Mouse (Mus musculus) midbrain, embryonic 15.5 days (tissue): ENCODE measurements around the gene Igsf11. TPM values are rescaled to one million over a fixed set of nuclear protein-coding genes. Genes with fewer than 3 reads are reported as not detected.

Source experiments
- ATAC-seq: fragments of 200-750 bp; cut with Nextera tagmentation; replicated peaks from 2 replicates; pipeline ENCODE4 v1.8.0; 2017; ENCODE audit warnings: moderate TSS enrichment
- H3K27ac ChIP-seq: fragments of 300-500 bp; sonication (generic); 2 replicates; pipeline ENCODE4 v1.5.1; 2015; ENCODE audit warnings: mild to moderate bottlenecking, inconsistent platforms
- H3K27me3 ChIP-seq: fragments of 300-500 bp; sonication (generic); replicated peaks from 2 replicates; pipeline ENCODE4 v1.6.1; 2015; ENCODE audit warnings: inconsistent platforms
- H3K36me3 ChIP-seq: fragments of 300-500 bp; sonication (generic); replicated peaks from 2 replicates; pipeline ENCODE4 v1.6.1; 2015; ENCODE audit warnings: inconsistent platforms
- H3K4me1 ChIP-seq: fragments of 300-500 bp; sonication (generic); 2 replicates; pipeline ENCODE4 v1.6.1; 2015; ENCODE audit warnings: inconsistent platforms
- H3K4me2 ChIP-seq: fragments of 300-500 bp; sonication (generic); 2 replicates; pipeline ENCODE4 v1.6.1; 2015; ENCODE audit warnings: inconsistent platforms, mild to moderate bottlenecking, moderate library complexity
- H3K4me3 ChIP-seq: fragments of 300-500 bp; sonication (generic); 2 replicates; pipeline ENCODE4 v1.5.1; 2015; ENCODE audit warnings: mild to moderate bottlenecking, inconsistent platforms
- H3K9ac ChIP-seq: fragments of 300-500 bp; sonication (generic); 2 replicates; pipeline ENCODE4 v1.6.1; 2015; ENCODE audit warnings: mild to moderate bottlenecking, inconsistent platforms
- H3K9me3 ChIP-seq: fragments of 300-500 bp; sonication (generic); 2 replicates; pipeline ENCODE4 v1.6.1; 2016; ENCODE audit warnings: inconsistent platforms
- WGBS: fragments of 180-500 bp; shearing (Covaris S2); methylation state at CpG from one replicate; pipeline ENCODE4 v1.1.7; 2015; ENCODE audit warnings: mixed read lengths; 5-methylcytosine and 5-hydroxymethylcytosine counted together
- polyA plus RNA-seq: library from polyadenylated mRNA; unstranded; fragments of >200 nt; fragmentation: Nextera tagmentation; extraction: Ambion mirVana; gene quantifications from 2 replicates; pipeline ENCODE4 v1.2.1, GENCODE M21; 2015

The Igsf11 gene
- polyA plus RNA-seq: 1.8 and 2.4 TPM in 2 replicates

- Histone ChIP-seq H3K36me3 (no peaks in the 10 kb centered on the region), H3K4me3 (no peak within 1 kb of the TSS), H3K4me1 (no peaks in the 10 kb centered on the region), H3K27me3 (no peaks in the 10 kb centered on the region), H3K27ac (no peak within 1 kb of the TSS), H3K9ac (no peak within 1 kb of the TSS), H3K9me3 (no peaks in the 10 kb centered on the region), H3K4me2 (no peak within 1 kb of the TSS)
- whole genome bisulfite sequencing: 84% methylated on average over 7 of the region's 7 CpGs
- ATAC-seq: no peak
Measured at GRCm38 (mm10) chr16:38892371-38892770, at the start of gene Igsf11. Gene Igsf11, plus strand, starts transcription at chr16:38892671.

- Histone ChIP-seq H3K9ac (no peak overlapping the region), H3K9me3 (no peaks in the 10 kb centered on the region), H3K4me2 (0 out of 2 replicates have a peak overlapping the region, but pooled peaks have one; percentile 18), H3K4me3 (no peak overlapping the region), H3K4me1 (no peaks in the 10 kb centered on the region), H3K36me3 (no peaks in the 10 kb centered on the region), H3K27me3 (no peaks in the 10 kb centered on the region), H3K27ac (no peak overlapping the region)
- WGBS: 32% methylated on average over 8 of the region's 8 CpGs
- 0 out of 2 replicates have a peak, but pooled peaks have one; percentile 45 for ATAC-seq
Measured at GRCm38 (mm10) chr16:38858120-38858749, 34.2 kb upstream of the Igsf11 start.

- no peaks in the 10 kb centered on the region for H3K4me1 ChIP-seq
- no peak overlapping the region for H3K27ac ChIP-seq
- no peaks in the 10 kb centered on the region for H3K9me3 ChIP-seq
- H3K9ac ChIP-seq: no peak overlapping the region
- no peaks in the 10 kb centered on the region for H3K27me3 ChIP-seq
- H3K4me3 ChIP-seq: no peak overlapping the region
- WGBS: 54% methylated on average over 6 of the region's 6 CpGs
- ATAC-seq: no peak
- no peak overlapping the region for H3K4me2 ChIP-seq
- H3K36me3 ChIP-seq: no peaks in the 10 kb centered on the region
Measured at GRCm38 (mm10) chr16:38860548-38860947, 31.9 kb upstream of the Igsf11 start.

DNA sequence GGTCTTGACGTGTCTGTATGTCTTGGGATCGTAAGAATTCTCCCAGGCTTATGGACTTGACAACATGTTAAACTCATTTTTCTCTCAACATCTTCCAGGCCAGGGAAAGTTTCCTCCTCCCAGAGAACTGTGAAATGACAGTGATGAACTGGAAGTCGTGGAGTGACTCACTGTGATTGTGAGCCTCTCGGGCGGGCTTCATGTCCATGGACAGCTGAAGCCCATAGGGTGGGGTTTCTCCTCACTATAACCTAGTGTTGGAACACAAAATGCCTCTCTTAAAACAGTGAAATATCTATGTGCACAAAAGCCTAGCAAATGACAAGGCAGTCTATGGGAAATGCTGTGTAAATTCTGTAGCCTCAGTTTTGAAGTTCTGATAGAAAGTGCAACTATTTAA is 28.1 kb upstream of the Igsf11 start:
- H3K27ac ChIP-seq: no peak overlapping the region
- H3K9me3 ChIP-seq: no peaks in the 10 kb centered on the region
- no peak overlapping the region for H3K9ac ChIP-seq
- H3K27me3 ChIP-seq: no peaks in the 10 kb centered on the region
- H3K4me2 ChIP-seq: no peak overlapping the region
- H3K4me3 ChIP-seq: no peak overlapping the region
- 88% methylated on average over 5 of the region's 5 CpGs for WGBS
- H3K4me1 ChIP-seq: no peaks in the 10 kb centered on the region
- no peaks in the 10 kb centered on the region for H3K36me3 ChIP-seq
- ATAC-seq: no peak

DNA sequence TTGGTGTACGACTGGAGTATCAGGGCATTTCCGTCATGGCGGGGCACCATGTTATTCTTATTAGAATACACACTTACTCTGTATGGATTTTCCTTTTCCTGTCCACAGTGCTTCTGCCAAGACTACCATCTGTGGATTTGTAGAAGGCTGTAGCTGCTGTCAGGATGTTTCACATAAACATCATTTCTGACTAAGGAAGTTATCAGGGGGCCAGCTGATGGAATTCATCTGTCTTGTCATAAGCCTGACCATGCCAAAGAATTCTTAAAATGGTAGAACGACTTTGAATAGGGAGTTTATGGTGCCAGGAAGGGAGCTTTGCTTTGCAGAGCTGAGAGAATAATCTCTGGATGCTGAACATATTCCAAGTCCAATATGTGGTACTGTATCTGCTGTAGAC is 19.2 kb upstream of the Igsf11 start:
- H3K9ac ChIP-seq: no peak overlapping the region
- H3K4me3 ChIP-seq: no peak overlapping the region
- H3K36me3 ChIP-seq: no peaks in the 10 kb centered on the region
- H3K27ac ChIP-seq: no peak overlapping the region
- H3K9me3 ChIP-seq: no peaks in the 10 kb centered on the region
- no peaks in the 10 kb centered on the region for H3K27me3 ChIP-seq
- H3K4me2 ChIP-seq: no peak overlapping the region
- 89% methylated on average over 4 of the region's 4 CpGs for WGBS
- no peak for ATAC-seq
- H3K4me1 ChIP-seq: no peaks in the 10 kb centered on the region

GRCm38 (mm10) chr16:38874481-38874880 is 18.0 kb upstream of the Igsf11 start:
- Histone ChIP-seq H3K4me3 (no peak overlapping the region), H3K9ac (no peak overlapping the region), H3K27ac (no peak overlapping the region), H3K36me3 (no peaks in the 10 kb centered on the region), H3K4me2 (no peak overlapping the region), H3K27me3 (no peaks in the 10 kb centered on the region), H3K4me1 (no peaks in the 10 kb centered on the region), H3K9me3 (no peaks in the 10 kb centered on the region)
- no peak for ATAC-seq
- WGBS: 34% methylated on average over 4 of the region's 4 CpGs

- Histone ChIP-seq H3K9ac (no peak overlapping the region), H3K9me3 (no peaks in the 10 kb centered on the region), H3K27ac (no peak overlapping the region), H3K4me1 (peaks cover 6% of the 10 kb centered on the region; the same call in 1 of the 2 replicates), H3K27me3 (peaks cover 4% of the 10 kb centered on the region; the same call in 1 of the 2 replicates), H3K4me2 (no peak overlapping the region), H3K4me3 (no peak overlapping the region), H3K36me3 (no peaks in the 10 kb centered on the region)
- WGBS: 49% methylated on average over 8 of the region's 8 CpGs
- ATAC-seq: no peak
Measured at GRCm38 (mm10) chr16:38898816-38899425, 6.5 kb downstream of the Igsf11 start.

DNA sequence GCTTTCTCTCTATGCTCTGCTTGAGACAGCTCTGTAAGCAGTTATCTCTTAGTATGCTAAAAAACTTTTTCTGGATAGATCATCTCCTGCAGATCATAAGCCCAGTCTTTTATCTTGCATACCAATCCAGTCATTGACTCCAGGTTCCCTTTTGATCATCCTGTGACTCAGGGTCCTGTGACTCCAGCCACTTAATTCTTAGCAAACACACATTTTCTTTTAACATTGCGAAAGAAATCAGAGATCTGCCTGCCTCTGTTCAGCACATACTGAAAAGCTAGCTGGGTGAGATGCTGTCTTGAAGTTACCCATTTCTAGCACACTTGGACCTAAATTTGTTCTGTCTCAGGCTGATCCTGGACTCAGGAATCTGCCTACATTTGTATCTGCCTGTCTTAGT is 7.6 kb downstream of the Igsf11 start:
- H3K9me3 ChIP-seq: no peaks in the 10 kb centered on the region
- no peak for ATAC-seq
- H3K9ac ChIP-seq: no peak overlapping the region
- H3K4me1 ChIP-seq: peaks cover 6% of the 10 kb centered on the region; the same call in 1 of the 2 replicates
- 86% methylated on average over 1 of the region's 1 CpGs for WGBS
- H3K36me3 ChIP-seq: no peaks in the 10 kb centered on the region
- H3K4me3 ChIP-seq: no peak overlapping the region
- no peak overlapping the region for H3K4me2 ChIP-seq
- H3K27me3 ChIP-seq: peaks cover 9% of the 10 kb centered on the region; the same call in 1 of the 2 replicates
- no peak overlapping the region for H3K27ac ChIP-seq

- 0% methylated on average over 59 of the region's 71 CpGs for WGBS
Measured at GRCm38 (mm10) chr16:38902111-38902778, 9.8 kb downstream of the Igsf11 start.

GRCm38 (mm10) chr16:38903020-38903419 is 10.5 kb downstream of the Igsf11 start:
- peak overlapping the region; percentile 96 for H3K4me2 ChIP-seq

More at GRCm38 (mm10) chr16:38902111-38902778, 9.8 kb downstream of the Igsf11 start:
- peak overlapping the region; percentile 64 for H3K27ac ChIP-seq
- H3K36me3 ChIP-seq: no peaks in the 10 kb centered on the region
- H3K27me3 ChIP-seq: peaks cover 9% of the 10 kb centered on the region; the same call in 1 of the 2 replicates
- H3K4me2 ChIP-seq: peak overlapping the region; percentile 96
- peak overlapping the region; percentile 63 for H3K4me3 ChIP-seq
- peak overlapping the region; percentile 57 for H3K9ac ChIP-seq
- H3K4me1 ChIP-seq: peaks cover 10% of the 10 kb centered on the region
- ATAC-seq: peak; percentile 96
- H3K9me3 ChIP-seq: no peaks in the 10 kb centered on the region

GRCm38 (mm10) chr16:38904202-38904601 is 11.7 kb downstream of the Igsf11 start:
- H3K36me3 ChIP-seq: no peaks in the 10 kb centered on the region
- no peak overlapping the region for H3K9ac ChIP-seq
- H3K9me3 ChIP-seq: no peaks in the 10 kb centered on the region
- H3K4me1 ChIP-seq: peaks cover 10% of the 10 kb centered on the region
- no peak overlapping the region for H3K4me2 ChIP-seq
- H3K27ac ChIP-seq: no peak overlapping the region
- H3K27me3 ChIP-seq: peaks cover 9% of the 10 kb centered on the region; the same call in 1 of the 2 replicates
- 61% methylated on average over 9 of the region's 9 CpGs for WGBS
- ATAC-seq: no peak
- no peak overlapping the region for H3K4me3 ChIP-seq

More at GRCm38 (mm10) chr16:38903020-38903419, 10.5 kb downstream of the Igsf11 start:
- H3K27me3 ChIP-seq: peaks cover 9% of the 10 kb centered on the region; the same call in 1 of the 2 replicates
- H3K36me3 ChIP-seq: no peaks in the 10 kb centered on the region
- ATAC-seq: no peak
- peak overlapping the region; percentile 63 for H3K4me3 ChIP-seq
- WGBS: 35% methylated on average over 4 of the region's 4 CpGs
- H3K27ac ChIP-seq: no peak overlapping the region
- H3K9ac ChIP-seq: no peak overlapping the region
- no peaks in the 10 kb centered on the region for H3K9me3 ChIP-seq
- peaks cover 10% of the 10 kb centered on the region for H3K4me1 ChIP-seq

GRCm38 (mm10) chr16:38905911-38906310 is 13.4 kb downstream of the Igsf11 start:
- Histone ChIP-seq H3K4me3 (no peak overlapping the region), H3K4me1 (peaks cover 10% of the 10 kb centered on the region), H3K36me3 (no peaks in the 10 kb centered on the region), H3K27ac (no peak overlapping the region), H3K9me3 (no peaks in the 10 kb centered on the region), H3K9ac (no peak overlapping the region), H3K27me3 (peaks cover 9% of the 10 kb centered on the region; the same call in 1 of the 2 replicates), H3K4me2 (no peak overlapping the region)
- WGBS: 63% methylated on average over 10 of the region's 10 CpGs
- no peak for ATAC-seq
